Comparison of ENCODE assay signal across 19 mouse cellular contexts in genomic region chr12:8110297-8110696, GRCm38 (mm10).
A peak's percentile ranks its signal among the peaks of the same experiment; 100 is the strongest.
DNase-seq lines count a peak whose midpoint lies in the region; TF ChIP-seq lines count a peak whose summit lies in the region.
"Had no signal": no experiment of that assay in that cellular context is flagged by ENCODE, and none has a peak within 500 bp of the region (broad histone marks: within the 10 kb centered on the region; RNA-seq: fewer than 3 reads in every experiment).

No protein-coding gene starts in this region.

- WGBS in kidney, adult 2 months: 23% methylated on average over 4 of the region's 4 CpGs
- WGBS in cerebellum, adult 2 months: 52% methylated on average over 4 of the region's 4 CpGs

- no peak for TF ChIP-seq POLR2A in kidney, adult 2 months (IDR thresholded peaks at IDR 0.05; ENCODE audit: low read depth, low read length)
- no peak for TF ChIP-seq POLR2A in cerebellum, adult 2 months (IDR thresholded peaks at IDR 0.05; ENCODE audit: borderline replicate concordance, insufficient read depth, low read length)

- no peaks in the 10 kb centered on the region for H3K27me3 ChIP-seq in kidney, adult 2 months (replicated peaks; ENCODE audit: control insufficient read depth, insufficient read depth, low read length)
- H3K27me3 ChIP-seq in cerebellum, adult 2 months (ENCODE audit: control insufficient read depth, insufficient read depth, low read length): no peaks in the 10 kb centered on the region
- H3K27me3 ChIP-seq: forebrain, embryonic 12.5 days; heart, embryonic 15.5 days had no signal

- DNase-seq in kidney, adult 2 months: peak; percentile 20
- DNase-seq in kidney, adult 9 months: no peak
- peak; percentile 8 for DNase-seq in lung, postnatal 10 days
- no peak for DNase-seq in lung, postnatal 4 days
- peak; percentile 93 for DNase-seq in fat pad, adult 2 months (ENCODE audit: extremely low read depth, low read depth, low spot score)
- DNase-seq in lung, postnatal 36 days: peak; percentile 40
- DNase-seq in cerebellum, adult 2 months: no peak
- DNase-seq: cerebellum, adult 11 months; gastrocnemius, postnatal 36 days; heart, postnatal 36 days; thymus, adult 2 months; thymus, postnatal 4 days had no signal

- H3K36me3 ChIP-seq in kidney, adult 2 months (ENCODE audit: control insufficient read depth, insufficient read depth, low read length): no peaks in the 10 kb centered on the region
- H3K36me3 ChIP-seq: forebrain, embryonic 12.5 days; heart, embryonic 15.5 days; midbrain, embryonic 10.5 days had no signal

- H3K4me3 ChIP-seq in kidney, adult 2 months (ENCODE audit: insufficient read depth, low read depth, low read length): no peak overlapping the region
- H3K4me3 ChIP-seq in cerebellum, adult 2 months (replicated peaks; ENCODE audit: insufficient read depth, low read depth, low read length): no peak overlapping the region
- H3K4me3 ChIP-seq: forebrain, embryonic 12.5 days; heart, embryonic 15.5 days; left cerebral cortex, adult 2 months; midbrain, embryonic 10.5 days had no signal

- TF ChIP-seq CTCF in kidney, adult 2 months (conservative IDR thresholded peaks at IDR 0.05; ENCODE audit: insufficient read depth, insufficient read length, low read depth, low read length): no peak
- no peak for TF ChIP-seq CTCF in cerebellum, adult 2 months (IDR thresholded peaks at IDR 0.05; ENCODE audit: borderline replicate concordance, insufficient read depth, low read depth, low read length)

- no peaks in the 10 kb centered on the region for H3K4me1 ChIP-seq in kidney, adult 2 months (ENCODE audit: control insufficient read depth, insufficient read depth, low read length)
- peaks cover 3% of the 10 kb centered on the region; the same call in 1 of the 2 replicates for H3K4me1 ChIP-seq in cerebellum, adult 2 months (ENCODE audit: control insufficient read depth, insufficient read depth, low read length)
- H3K4me1 ChIP-seq: forebrain, embryonic 12.5 days; heart, embryonic 15.5 days; midbrain, embryonic 10.5 days had no signal

- no peak overlapping the region for H3K27ac ChIP-seq in kidney, adult 2 months (ENCODE audit: insufficient read depth, low read depth, low read length)
- H3K27ac ChIP-seq in cerebellum, adult 2 months (ENCODE audit: insufficient read depth, low read length): no peak overlapping the region
- H3K27ac ChIP-seq: forebrain, embryonic 12.5 days; heart, embryonic 15.5 days; hindbrain, embryonic 14.5 days; left cerebral cortex, adult 2 months; liver, embryonic 14.5 days; macrophage; midbrain, embryonic 10.5 days had no signal

Comparison
In these comparisons a context has a peak if more than half of its experiments do, and no peak if none do; other contexts are left out.
1. DNase-seq: peak in kidney, adult 2 months (single experiment), lung, postnatal 10 days (single experiment), fat pad, adult 2 months (single experiment) and lung, postnatal 36 days (single experiment); none in kidney, adult 9 months (single experiment), lung, postnatal 4 days (0 of 2) and cerebellum, adult 2 months (0 of 2).